22 mouse cellular contexts compared by ENCODE assay signal in the genomic region with DNA sequence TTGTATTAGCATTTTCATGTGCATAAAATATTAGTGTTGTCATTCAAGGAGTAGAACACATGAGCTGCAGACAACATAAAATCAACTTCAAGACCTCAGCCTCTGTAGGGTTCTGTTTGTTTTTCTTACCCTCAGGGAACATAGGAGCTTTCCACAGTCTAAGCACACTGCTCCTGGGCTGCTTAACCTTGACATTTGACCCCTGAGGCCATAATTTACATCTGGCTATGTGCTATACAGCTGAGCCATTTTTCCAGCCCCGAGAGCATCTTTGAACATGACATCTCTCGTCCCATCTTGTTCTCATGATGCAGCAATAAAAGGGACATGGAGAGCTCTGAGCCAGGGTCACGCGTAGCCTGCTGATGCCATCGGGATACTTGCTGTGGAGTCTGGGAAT.
DNase-seq lines count a peak whose midpoint lies in the region; ATAC-seq lines count a peak whose summit lies in the region.
"Had no signal": no experiment of that assay in that cellular context is flagged by ENCODE, and none has a peak within 500 bp of the region (broad histone marks: within the 10 kb centered on the region; RNA-seq: fewer than 3 reads in every experiment).

No protein-coding gene starts in this region.

- H3K4me3 ChIP-seq in neural tube, embryonic 15.5 days (replicated peaks), result no peak overlapping the region
- no peak overlapping the region for H3K4me3 ChIP-seq in hindbrain, embryonic 10.5 days
- H3K4me3 ChIP-seq: embryonic facial prominence, embryonic 10.5 days; embryonic facial prominence, embryonic 13.5 days; erythroblast, embryonic 14.5 days; forebrain, embryonic 12.5 days; forebrain, embryonic 15.5 days; hindbrain, embryonic 13.5 days had no signal

- H3K9ac ChIP-seq in neural tube, embryonic 15.5 days (replicated peaks), result no peak overlapping the region
- H3K9ac ChIP-seq: embryonic facial prominence, embryonic 13.5 days; forebrain, embryonic 12.5 days; forebrain, embryonic 15.5 days; hindbrain, embryonic 13.5 days had no signal

- no peaks in the 10 kb centered on the region for H3K27me3 ChIP-seq in neural tube, embryonic 15.5 days (replicated peaks)
- no peaks in the 10 kb centered on the region for H3K27me3 ChIP-seq in hindbrain, embryonic 10.5 days (ENCODE audit: insufficient read depth, poor library complexity, severe bottlenecking)
- H3K27me3 ChIP-seq: embryonic facial prominence, embryonic 13.5 days; forebrain, embryonic 12.5 days; forebrain, embryonic 15.5 days; hindbrain, embryonic 13.5 days had no signal

- no peaks in the 10 kb centered on the region for H3K4me1 ChIP-seq in neural tube, embryonic 15.5 days
- 0 out of 2 replicates have a peak, but pooled peaks cover 4% of the 10 kb centered on the region for H3K4me1 ChIP-seq in hindbrain, embryonic 10.5 days (replicated peaks)
- H3K4me1 ChIP-seq: embryonic facial prominence, embryonic 13.5 days; forebrain, embryonic 15.5 days; hindbrain, embryonic 13.5 days had no signal

- H3K4me2 ChIP-seq in neural tube, embryonic 15.5 days, result no peak overlapping the region
- H3K4me2 ChIP-seq: embryonic facial prominence, embryonic 13.5 days; forebrain, embryonic 12.5 days; forebrain, embryonic 15.5 days; heart, embryonic 11.5 days; hindbrain, embryonic 13.5 days had no signal

- H3K27ac ChIP-seq in neural tube, embryonic 15.5 days (replicated peaks), result no peak overlapping the region
- no peak overlapping the region for H3K27ac ChIP-seq in hindbrain, embryonic 10.5 days
- H3K27ac ChIP-seq: embryonic facial prominence, embryonic 10.5 days; embryonic facial prominence, embryonic 13.5 days; forebrain, embryonic 12.5 days; forebrain, embryonic 15.5 days; hindbrain, embryonic 13.5 days had no signal

- peak; percentile 17 for DNase-seq in embryo, embryonic 10 days (ENCODE audit: low spot score)
- DNase-seq in embryo, embryonic 9.5 days (ENCODE audit: extremely low spot score), result no peak
- peak; percentile 14 for DNase-seq in neural tube, embryonic 10.5 days (ENCODE audit: extremely low spot score, low spot score)
- peak; percentile 69 for DNase-seq in mesoderm, embryonic 11.5 days (ENCODE audit: low read depth, low spot score)
- DNase-seq in hindbrain, embryonic 10.5 days (ENCODE audit: low spot score), result no peak
- DNase-seq: adrenal gland, postnatal 10 days; adrenal gland, postnatal 36 days; cerebellum, adult 18-20 months; cerebellum, adult 9-10 months; cerebellum, postnatal 14 days; gastrocnemius, postnatal 36 days; heart, adult 11 months had no signal

- no peak for ATAC-seq in neural tube, embryonic 15.5 days (ENCODE audit: low FRiP score)
- ATAC-seq in granulocyte monocyte progenitor cell, adult 5-6 weeks (replicated peaks; ENCODE audit: poor library complexity, severe bottlenecking), result no peak
- ATAC-seq: forebrain, embryonic 15.5 days; hindbrain, embryonic 16.5 days had no signal

- H3K36me3 ChIP-seq in neural tube, embryonic 15.5 days, result no peaks in the 10 kb centered on the region
- H3K36me3 ChIP-seq in hindbrain, embryonic 10.5 days, result no peaks in the 10 kb centered on the region
- H3K36me3 ChIP-seq: embryonic facial prominence, embryonic 10.5 days; embryonic facial prominence, embryonic 13.5 days; forebrain, embryonic 12.5 days; forebrain, embryonic 15.5 days; hindbrain, embryonic 13.5 days had no signal

- 71% methylated on average over 5 of the region's 5 CpGs for WGBS in neural tube, embryonic 15.5 days
- 80% methylated on average over 5 of the region's 5 CpGs for WGBS in hindbrain, embryonic 10.5 days

- H3K9me3 ChIP-seq in neural tube, embryonic 15.5 days (replicated peaks), result no peaks in the 10 kb centered on the region
- no peaks in the 10 kb centered on the region for H3K9me3 ChIP-seq in hindbrain, embryonic 10.5 days
- H3K9me3 ChIP-seq: embryonic facial prominence, embryonic 10.5 days; embryonic facial prominence, embryonic 13.5 days; forebrain, embryonic 12.5 days; forebrain, embryonic 15.5 days; hindbrain, embryonic 13.5 days had no signal

Comparison
In these comparisons a context has a peak if more than half of its experiments do, and no peak if none do; other contexts are left out.
1. DNase-seq: peak in embryo, embryonic 10 days (single experiment), neural tube, embryonic 10.5 days (single experiment) and mesoderm, embryonic 11.5 days (single experiment); none in embryo, embryonic 9.5 days (single experiment) and hindbrain, embryonic 10.5 days (single experiment).